Comparison of ENCODE assay signal across 8 mouse cellular contexts in genomic region chr3:79202275-79203153, GRCm38 (mm10).
DNase-seq lines count a peak whose midpoint lies in the region; ATAC-seq and TF ChIP-seq lines count a peak whose summit lies in the region.

No protein-coding gene starts in this region.

- no peak overlapping the region for H3K4me2 ChIP-seq in intestine, postnatal 0 days (replicated peaks; ENCODE audit: low read depth)
- no peak overlapping the region for H3K4me2 ChIP-seq in limb, embryonic 11.5 days (ENCODE audit: low read depth, severe bottlenecking)
- H3K4me2 ChIP-seq in midbrain, embryonic 14.5 days (ENCODE audit: low read length): no peak overlapping the region

- WGBS in intestine, postnatal 0 days: 42% methylated on average over 11 of the region's 11 CpGs
- 42% methylated on average over 11 of the region's 11 CpGs for WGBS in limb, embryonic 11.5 days
- 47% methylated on average over 11 of the region's 11 CpGs for whole genome bisulfite sequencing in midbrain, embryonic 14.5 days

- peak overlapping the region; percentile 35; the same call in 1 of the 2 replicates for H3K27ac ChIP-seq in intestine, postnatal 0 days (ENCODE audit: low read depth, low read length)
- H3K27ac ChIP-seq in limb, embryonic 11.5 days (replicated peaks; ENCODE audit: low read depth, low read length): no peak overlapping the region
- no peak overlapping the region for H3K27ac ChIP-seq in midbrain, embryonic 14.5 days (replicated peaks; ENCODE audit: low read depth, low read length)

- peaks cover 19% of the 10 kb centered on the region for H3K4me1 ChIP-seq in intestine, postnatal 0 days (replicated peaks; ENCODE audit: control insufficient read depth, insufficient read depth, low read length)
- peaks cover 7% of the 10 kb centered on the region; the same call in 1 of the 2 replicates for H3K4me1 ChIP-seq in limb, embryonic 11.5 days (ENCODE audit: control insufficient read depth, insufficient read depth, low read length)
- H3K4me1 ChIP-seq in midbrain, embryonic 14.5 days (ENCODE audit: control insufficient read depth, insufficient read depth, low read length): no peaks in the 10 kb centered on the region

- no peaks in the 10 kb centered on the region for H3K36me3 ChIP-seq in intestine, postnatal 0 days (ENCODE audit: control insufficient read depth, insufficient read depth)
- no peaks in the 10 kb centered on the region for H3K36me3 ChIP-seq in limb, embryonic 11.5 days (ENCODE audit: control insufficient read depth, insufficient read depth, low read length)
- H3K36me3 ChIP-seq in midbrain, embryonic 14.5 days (ENCODE audit: control insufficient read depth, insufficient read depth, low read length): no peaks in the 10 kb centered on the region
- H3K36me3 ChIP-seq in splenic B cell, adult 2 months (ENCODE audit: control insufficient read depth, insufficient read depth, low read length, poor library complexity, severe bottlenecking): no peaks in the 10 kb centered on the region

- peak; percentile 81 for ATAC-seq in granulocyte monocyte progenitor cell, adult 5-6 weeks (replicated peaks; ENCODE audit: poor library complexity, severe bottlenecking)
- ATAC-seq in intestine, postnatal 0 days: no peak; the same call in 1 of the 2 replicates
- ATAC-seq in limb, embryonic 11.5 days (ENCODE audit: insufficient number of reproducible peaks, low FRiP score, low TSS enrichment, low read depth): peak; percentile 21; the same call in 1 of the 2 replicates
- peak; percentile 67 for ATAC-seq in midbrain, embryonic 14.5 days (ENCODE audit: low FRiP score, low TSS enrichment)

- peak; percentile 95 for TF ChIP-seq CTCF in intestine, postnatal 0 days (IDR thresholded peaks at IDR 0.05; ENCODE audit: low read depth)

- DNase-seq in 3T3-L1 (ENCODE audit: low read depth, low spot score): peak; percentile 86
- DNase-seq in adrenal gland, adult (ENCODE audit: inconsistent age in 2 of 2, low spot score in 1 of 2): peak; percentile 69 to 89
- DNase-seq in embryo, embryonic 10 days (ENCODE audit: low spot score): peak; percentile 86
- DNase-seq in limb, embryonic 11.5 days (ENCODE audit: low spot score): peak; percentile 78
- peak; percentile 90 for DNase-seq in midbrain, embryonic 14.5 days
- DNase-seq in splenic B cell, adult 2 months (ENCODE audit: low read depth, low spot score): peak; percentile 75

- H3K4me3 ChIP-seq in intestine, postnatal 0 days (ENCODE audit: low read depth, low read length): no peak overlapping the region
- no peak overlapping the region for H3K4me3 ChIP-seq in limb, embryonic 11.5 days (ENCODE audit: low read depth, low read length)
- no peak overlapping the region for H3K4me3 ChIP-seq in midbrain, embryonic 14.5 days (replicated peaks; ENCODE audit: low read depth, low read length)

- H3K9me3 ChIP-seq in intestine, postnatal 0 days (ENCODE audit: control insufficient read depth): no peaks in the 10 kb centered on the region
- no peaks in the 10 kb centered on the region for H3K9me3 ChIP-seq in limb, embryonic 11.5 days (ENCODE audit: control insufficient read depth, low read length)
- no peaks in the 10 kb centered on the region for H3K9me3 ChIP-seq in midbrain, embryonic 14.5 days (ENCODE audit: control insufficient read depth, low read length)

- no peaks in the 10 kb centered on the region for H3K27me3 ChIP-seq in intestine, postnatal 0 days (replicated peaks; ENCODE audit: control insufficient read depth, insufficient read depth, low read length)
- H3K27me3 ChIP-seq in limb, embryonic 11.5 days (ENCODE audit: control insufficient read depth, insufficient read depth, low read length): no peaks in the 10 kb centered on the region
- H3K27me3 ChIP-seq in midbrain, embryonic 14.5 days (ENCODE audit: control insufficient read depth, insufficient read depth, low read length): no peaks in the 10 kb centered on the region
- H3K27me3 ChIP-seq in splenic B cell, adult 2 months (ENCODE audit: control insufficient read depth, insufficient read depth, low read length, poor library complexity, severe bottlenecking): no peaks in the 10 kb centered on the region; the same call in 1 of the 2 replicates

- H3K9ac ChIP-seq in intestine, postnatal 0 days (ENCODE audit: low read depth, low read length): no peak overlapping the region
- no peak overlapping the region for H3K9ac ChIP-seq in limb, embryonic 11.5 days (ENCODE audit: low read length)
- H3K9ac ChIP-seq in midbrain, embryonic 14.5 days (replicated peaks; ENCODE audit: low read length): no peak overlapping the region
